Mouse (Mus musculus): ENCODE measurements around the gene Castor2.

The Castor2 gene

DNA sequence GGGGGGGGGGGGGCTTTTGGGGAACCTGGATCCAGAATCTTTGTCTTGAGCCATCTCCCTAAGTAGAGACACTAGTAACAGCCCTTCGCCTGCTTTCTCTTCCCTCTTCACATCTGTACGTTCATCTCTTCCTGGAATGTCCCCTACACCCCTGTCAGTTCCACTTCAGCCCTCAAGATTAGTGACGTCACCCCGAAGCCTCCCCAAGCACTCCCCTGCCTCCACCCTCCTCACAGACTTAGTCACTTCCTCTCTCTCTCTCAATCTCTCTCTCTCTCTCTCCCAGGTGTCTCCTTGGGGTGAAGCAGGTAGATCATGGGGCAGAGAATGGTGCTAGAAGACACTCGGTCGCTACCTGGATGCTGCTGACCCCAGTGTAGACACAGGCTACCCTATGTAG, 3.2 kb downstream of the Castor2 start:
- DNase-seq (ENCODE audit: low spot score), result no peak

- DNase-seq (ENCODE audit: low spot score), result no peak
These were observed 6.3 kb downstream of the Castor2 start for GRCm38 (mm10) chr5:134105829-134106228.

DNA sequence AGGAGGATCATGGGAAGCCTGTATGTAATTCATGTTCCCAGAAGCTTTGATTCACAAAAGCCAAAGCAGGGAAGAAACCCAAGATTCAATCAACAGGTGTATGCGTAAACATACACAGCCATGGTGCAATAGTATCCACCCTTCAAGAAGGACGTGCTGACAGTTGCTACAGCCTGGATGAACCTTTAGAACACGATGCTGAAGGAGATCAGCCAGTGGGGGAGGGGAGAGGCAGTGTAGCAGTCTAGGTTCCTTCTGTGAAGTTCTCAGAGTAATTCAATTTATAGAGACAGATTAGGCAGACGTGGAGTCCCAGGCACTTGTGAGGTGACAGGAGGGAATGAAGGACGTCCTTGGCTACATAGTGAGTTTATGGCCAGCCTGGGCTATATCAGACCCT, 15.5 kb downstream of the Castor2 start:
- DNase-seq (ENCODE audit: low spot score), result no peak

DNA sequence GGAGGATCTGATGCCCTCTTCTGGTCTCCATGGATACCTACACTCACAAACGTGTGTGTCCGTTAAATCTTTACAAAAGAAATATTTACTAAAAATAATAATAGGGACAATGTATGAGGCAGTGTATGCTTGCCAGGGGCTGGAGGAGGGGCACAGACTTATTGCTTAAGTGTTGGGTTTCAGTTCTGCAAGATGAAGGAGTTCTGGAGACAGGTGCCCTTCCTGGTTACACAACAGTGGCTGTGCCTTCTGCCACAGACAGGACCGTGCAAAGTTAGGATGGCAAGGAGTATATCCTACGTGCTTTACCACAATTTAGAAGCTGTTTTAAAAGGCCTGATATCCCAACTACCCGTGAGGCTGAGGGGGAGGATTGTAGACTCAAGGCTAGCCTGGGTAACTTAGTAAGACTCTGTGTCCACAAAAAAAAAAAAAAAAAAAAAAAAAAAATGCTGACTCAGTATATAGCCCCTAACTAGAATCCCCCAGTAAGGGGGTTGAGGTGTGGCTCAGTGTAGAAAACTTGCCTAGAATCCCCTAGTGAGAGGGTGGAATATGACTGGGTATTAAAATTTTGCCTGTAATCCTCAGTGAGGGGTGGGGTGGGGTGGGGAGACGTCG, 16.2 kb downstream of the Castor2 start:
- DNase-seq (ENCODE audit: low spot score), result no peak

GRCm38 (mm10) chr5:134118798-134119407, 19.4 kb downstream of the Castor2 start:
- no peak for DNase-seq (ENCODE audit: low spot score)

- DNase-seq (ENCODE audit: low spot score), result peak; percentile 63
These were observed 20.1 kb downstream of the Castor2 start for GRCm38 (mm10) chr5:134119481-134120120.

DNA sequence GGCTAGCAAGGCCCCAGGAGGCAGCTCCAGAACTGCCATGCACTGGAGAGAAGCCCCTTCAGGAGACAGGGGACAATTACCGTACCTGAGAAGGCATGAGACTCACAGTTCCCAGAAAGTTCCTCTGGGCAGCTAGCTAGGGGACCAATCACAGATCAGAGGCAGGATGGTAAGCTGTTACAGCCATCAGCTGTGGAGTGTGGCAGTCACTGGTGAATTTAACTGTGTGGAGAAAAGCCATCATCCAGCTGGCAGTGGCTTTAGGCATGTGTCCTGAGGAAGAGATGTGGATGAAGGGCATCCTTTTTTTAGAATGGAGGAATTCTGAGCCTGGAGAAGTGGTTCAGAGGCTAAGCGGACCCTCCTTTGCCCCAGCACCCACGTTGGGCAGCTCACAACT, 20.6 kb downstream of the Castor2 start:
- no peak for DNase-seq (ENCODE audit: low spot score)

DNA sequence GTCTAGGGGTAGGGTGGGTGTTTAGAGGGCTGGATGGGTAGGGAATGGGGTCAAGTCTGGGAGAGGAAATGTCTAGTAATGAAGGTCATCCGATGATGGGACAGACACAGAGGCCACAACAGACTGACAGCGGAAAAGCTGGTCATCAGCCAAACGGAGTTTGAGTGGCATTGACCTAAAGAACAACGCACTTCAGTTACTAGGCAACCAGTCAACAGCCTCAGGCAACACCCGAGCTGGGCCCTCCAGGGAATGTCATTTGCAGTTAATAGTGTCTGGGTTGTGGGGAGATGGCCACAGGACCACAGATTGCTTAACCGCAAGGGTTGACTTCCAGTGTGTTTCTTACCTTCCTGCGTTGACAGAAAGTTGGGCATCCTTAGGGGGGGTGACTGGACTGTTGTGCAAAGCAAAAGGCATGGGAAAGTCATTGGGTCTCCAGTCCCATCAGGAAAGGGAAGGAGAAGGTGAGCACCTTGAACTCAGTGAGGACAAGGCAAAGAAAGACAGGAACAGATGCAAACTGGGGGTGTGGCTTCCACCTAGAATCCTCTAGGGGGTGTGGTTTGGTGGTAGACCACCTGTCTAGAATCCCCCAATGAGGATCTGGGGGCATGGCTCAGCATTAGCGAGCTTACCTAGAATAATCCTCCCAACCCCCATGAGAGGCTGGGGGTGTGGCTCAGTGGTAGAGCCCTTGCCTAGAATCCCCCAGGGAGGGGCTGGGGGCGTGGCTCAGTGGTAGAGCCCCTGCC, 21.8 kb downstream of the Castor2 start:
- peak; percentile 48 for DNase-seq (ENCODE audit: low spot score)

DNA sequence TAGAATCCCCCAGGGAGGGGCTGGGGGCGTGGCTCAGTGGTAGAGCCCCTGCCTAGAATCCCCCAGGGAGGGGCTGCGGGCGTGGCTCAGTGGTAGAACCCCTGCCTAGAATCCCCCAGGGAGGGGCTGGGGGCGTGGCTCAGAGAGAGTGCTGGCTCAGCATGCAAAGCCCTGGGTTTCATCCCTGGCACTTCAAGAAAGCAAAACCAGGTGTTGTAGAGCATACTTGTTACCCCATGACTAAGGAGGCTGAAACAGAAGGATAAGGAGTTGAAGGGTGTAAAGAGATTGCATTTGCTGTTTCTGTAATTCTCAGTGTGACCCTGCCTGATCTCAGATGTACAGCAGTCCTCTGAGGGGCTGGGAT, 22.4 kb downstream of the Castor2 start:
- no peak for DNase-seq (ENCODE audit: low spot score)

DNA sequence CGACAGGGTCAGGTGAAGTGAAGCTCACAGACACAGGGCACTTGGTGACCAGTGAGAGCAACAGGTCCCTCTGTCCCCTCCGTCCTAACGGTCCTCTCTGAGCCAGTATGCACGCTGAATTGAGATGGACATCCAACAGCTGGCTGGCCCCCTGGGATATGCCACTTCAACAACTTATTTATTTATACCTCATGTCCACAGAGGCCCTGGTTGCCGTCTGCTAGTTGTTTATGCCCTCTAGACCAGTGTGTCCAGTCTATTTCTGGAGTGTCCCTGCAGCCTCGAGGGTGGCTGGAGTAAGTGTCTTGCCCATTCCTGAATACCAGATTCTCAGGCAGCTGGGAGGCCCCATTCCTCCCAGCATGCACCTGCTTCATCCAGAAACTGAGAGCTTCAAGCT, 24.3 kb downstream of the Castor2 start:
- no peak for DNase-seq (ENCODE audit: low spot score)

GRCm38 (mm10) chr5:134126232-134126631, 26.7 kb downstream of the Castor2 start:
- DNase-seq (ENCODE audit: low spot score), result no peak

- no peak for DNase-seq (ENCODE audit: low spot score)
These were observed 32.1 kb downstream of the Castor2 start for GRCm38 (mm10) chr5:134131586-134131985.

DNA sequence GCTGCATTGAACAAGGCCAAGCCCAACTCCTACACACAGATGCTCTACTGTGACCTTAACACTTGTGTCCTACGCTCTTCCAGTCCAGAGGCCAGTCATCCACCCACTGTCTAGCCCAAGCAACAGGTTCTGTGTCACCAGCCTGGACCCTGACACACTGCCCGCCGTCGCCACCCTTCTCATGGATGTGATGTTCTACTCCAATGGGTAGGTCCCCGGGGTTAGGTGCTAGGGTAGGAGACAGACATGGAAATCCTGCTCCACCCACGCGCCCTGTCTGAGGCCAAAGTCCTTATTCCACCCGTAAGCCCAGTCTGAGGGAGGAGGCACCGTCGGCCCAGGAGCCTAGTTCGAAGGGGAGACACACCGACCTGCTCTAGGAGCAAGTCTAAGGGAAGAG, 36.5 kb downstream of the Castor2 start:
- no peak for DNase-seq (ENCODE audit: low spot score)

GRCm38 (mm10) chr5:134137933-134138332, 38.4 kb downstream of the Castor2 start:
- no peak for DNase-seq (ENCODE audit: low spot score)

DNA sequence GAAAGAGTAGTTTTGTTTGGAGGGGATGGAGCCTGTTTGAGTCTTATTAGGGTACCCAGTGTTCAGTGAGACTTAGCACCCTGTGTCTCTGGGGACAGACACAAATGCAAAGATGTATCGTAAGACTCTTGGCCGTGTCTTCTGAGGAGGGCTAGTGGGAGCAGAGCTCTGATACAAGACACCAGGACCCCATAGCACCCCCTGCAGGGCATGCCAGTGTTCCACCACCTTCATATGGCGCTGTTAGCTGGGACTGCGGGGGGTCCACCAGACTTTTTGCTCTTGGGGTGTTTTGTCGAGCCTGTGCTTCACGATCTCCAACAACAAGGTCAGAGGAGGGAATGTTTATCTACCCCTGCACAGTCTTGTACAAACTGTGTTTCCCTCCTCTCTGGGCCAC, 39.9 kb downstream of the Castor2 start:
- DNase-seq (ENCODE audit: low spot score), result no peak

DNA sequence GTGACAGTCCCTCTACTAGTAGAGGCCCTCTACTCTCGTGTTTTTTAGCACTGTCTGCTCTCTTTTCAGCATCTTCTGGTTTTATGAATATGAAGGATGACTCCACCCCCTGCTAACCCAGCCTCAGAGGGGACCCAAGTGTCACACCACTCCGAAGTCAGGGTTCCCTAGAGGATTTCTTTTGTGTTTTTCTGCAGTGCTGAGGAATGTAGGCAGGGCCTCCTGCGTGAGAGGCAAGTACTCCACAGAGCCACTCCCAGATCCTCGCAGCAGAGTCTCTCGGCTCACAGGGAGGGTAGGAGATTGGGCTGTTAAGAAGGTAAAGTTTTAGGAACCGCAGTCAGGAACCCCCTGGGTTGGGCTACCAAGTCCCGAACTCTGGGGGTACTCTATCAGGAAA, 41.7 kb downstream of the Castor2 start:
- no peak for DNase-seq (ENCODE audit: low spot score)

DNA sequence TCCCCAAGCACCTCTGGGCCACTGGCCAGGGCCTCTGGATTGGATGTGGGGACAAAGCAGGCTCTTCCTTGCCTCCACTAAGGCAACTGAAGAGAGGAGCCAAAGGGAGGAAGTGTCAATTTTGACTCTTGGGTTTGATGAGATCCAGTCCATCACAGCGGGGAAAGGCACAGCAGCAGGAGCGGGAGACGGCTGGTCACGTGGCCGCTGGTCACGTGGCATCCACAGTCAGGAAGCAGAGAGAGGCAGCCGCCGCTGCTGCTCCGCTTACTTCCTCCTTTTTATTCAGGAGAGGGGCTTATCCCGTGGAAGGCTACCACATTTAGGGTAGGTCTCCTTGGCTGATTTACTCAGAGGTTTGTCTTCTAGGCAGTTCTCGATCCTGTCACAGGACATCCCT, 42.9 kb downstream of the Castor2 start:
- no peak for DNase-seq (ENCODE audit: low spot score)

GRCm38 (mm10) chr5:134144986-134145385, 45.5 kb downstream of the Castor2 start:
- no peak for DNase-seq (ENCODE audit: low spot score)

GRCm38 (mm10) chr5:134147194-134147753, 47.8 kb downstream of the Castor2 start:
- peak; percentile 39 for DNase-seq (ENCODE audit: low spot score)

GRCm38 (mm10) chr5:134148153-134148552, 48.6 kb downstream of the Castor2 start:
- DNase-seq (ENCODE audit: low spot score), result no peak

DNA sequence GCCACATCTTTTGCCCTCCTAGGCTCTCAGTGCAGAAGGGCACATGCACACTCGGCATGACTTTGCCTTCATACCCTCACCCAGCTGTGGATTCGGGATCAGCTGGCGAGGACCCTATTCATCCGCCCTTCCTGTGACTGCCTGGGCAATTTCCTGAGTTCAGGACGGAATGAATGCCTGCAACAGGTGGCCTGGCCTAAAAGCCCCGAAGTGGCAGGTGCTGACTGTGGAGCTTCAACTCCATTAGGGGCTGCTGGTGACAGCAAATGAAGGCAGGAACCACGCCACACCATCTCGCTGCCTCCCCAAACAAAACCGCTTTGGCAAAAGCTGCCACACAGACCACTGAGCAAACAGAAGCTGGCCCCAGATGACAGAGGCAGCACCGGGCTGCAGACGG, 52.4 kb downstream of the Castor2 start:
- no peak for DNase-seq (ENCODE audit: low spot score)

DNA sequence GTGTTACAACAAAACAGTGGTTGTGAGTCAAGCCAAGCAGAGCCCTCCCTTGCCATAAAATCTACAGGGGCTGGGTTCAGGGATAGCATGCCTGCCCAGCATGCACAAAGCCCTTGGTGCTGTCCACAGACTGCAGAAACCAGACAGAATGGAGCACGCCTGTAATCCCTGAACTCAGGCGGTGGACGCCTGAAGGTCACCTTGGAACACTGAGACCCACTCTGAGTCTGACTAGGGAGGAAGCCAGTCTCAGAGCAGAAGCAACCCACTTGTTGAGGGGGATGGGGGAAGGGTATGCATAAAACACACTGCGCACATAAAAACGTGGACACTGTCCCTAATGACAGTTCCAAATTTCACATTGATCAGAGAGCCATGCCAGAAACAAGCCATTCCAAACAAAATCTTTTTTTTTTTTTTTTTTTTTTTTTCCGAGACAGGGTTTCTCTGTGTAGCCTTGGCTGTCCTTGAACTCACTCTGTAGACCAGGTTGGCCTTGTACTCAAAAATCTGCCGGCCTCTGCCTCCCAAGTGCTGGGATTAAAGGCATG, 56.5 kb downstream of the Castor2 start:
- no peak for DNase-seq (ENCODE audit: low spot score)
